Mouse (Mus musculus): Measurements from ENCODE around the gene Stkld1. TPM values are rescaled to one million over a fixed set of nuclear protein-coding genes. Genes with fewer than 3 reads are reported as not detected.

Gene Stkld1
- total and polyA plus RNA-seq, 2 experiments from 2014 or later = 0.23 TPM; not detected in 1

DNA sequence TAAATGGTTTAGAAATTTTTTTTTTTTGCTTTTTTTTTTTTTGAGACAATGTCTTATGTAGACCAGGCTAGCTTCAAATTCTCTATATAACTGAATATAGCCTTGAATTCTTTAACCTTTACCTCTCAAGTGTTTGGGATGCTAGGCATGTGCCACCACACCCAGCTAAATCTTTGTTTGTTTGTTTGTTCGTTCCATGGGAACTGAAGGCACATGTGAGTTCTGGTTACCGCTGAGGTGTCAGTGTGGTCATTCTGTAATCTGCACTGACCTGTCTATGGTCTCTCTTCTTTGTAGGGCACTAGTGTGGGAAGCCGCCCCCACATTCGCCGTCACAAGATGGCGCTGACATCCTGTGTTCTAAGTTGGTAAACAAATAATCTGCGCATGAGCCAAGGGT is 64.1 kb downstream of the Stkld1 start:
- no peaks in the 10 kb centered on the region for H3K27me3 ChIP-seq (ENCODE audit: insufficient read depth, low read length)
- H3K27ac ChIP-seq = no peak overlapping the region
- H3K9ac ChIP-seq (replicated peaks; ENCODE audit: low read length) = no peak overlapping the region
- no peaks in the 10 kb centered on the region for H3K4me1 ChIP-seq (ENCODE audit: insufficient read depth, low read length)
- DNase-seq (ENCODE audit: low spot score) = no peak
- H3K4me2 ChIP-seq (ENCODE audit: low read depth, low read length) = no peak overlapping the region
- no peak overlapping the region for H3K4me3 ChIP-seq (ENCODE audit: low read length)
- ATAC-seq = no peak
- H3K9me3 ChIP-seq (ENCODE audit: low read length) = no peaks in the 10 kb centered on the region
- WGBS = 91% methylated on average over 7 of the region's 7 CpGs
- no peaks in the 10 kb centered on the region for H3K36me3 ChIP-seq (ENCODE audit: insufficient read depth, low read length)
- no peak for TF ChIP-seq CTCF (IDR thresholded peaks at IDR 0.05; ENCODE audit: low read depth)

Other genes starting within 250 kb of the Stkld1 start
- gene Abo, start 69.1 kb upstream of the Stkld1 start, total RNA-seq (2014; rRNA removed) = 0.86 TPM in 1 of 2 replicates, not detected in the other
- not detected in 2 replicates for gene Abo, start 69.1 kb upstream of the Stkld1 start, polyA plus RNA-seq (2015; fragmentation: Nextera tagmentation; extraction: Ambion mirVana)
- 13.9 and 16.5 TPM in 2 replicates for gene Surf6, start 31.2 kb upstream of the Stkld1 start, total RNA-seq (2014; rRNA removed)
- gene Surf6, start 31.2 kb upstream of the Stkld1 start, polyA plus RNA-seq (2015; fragmentation: Nextera tagmentation; extraction: Ambion mirVana) = 20.5 and 22.3 TPM in 2 replicates
- 116 and 122 TPM in 2 replicates for gene Med22, start 23.4 kb upstream of the Stkld1 start, total RNA-seq (2014; rRNA removed)
- 125 and 141 TPM in 2 replicates for gene Med22, start 23.4 kb upstream of the Stkld1 start, polyA plus RNA-seq (2015; fragmentation: Nextera tagmentation; extraction: Ambion mirVana)
- gene Rpl7a, start 23.3 kb upstream of the Stkld1 start, total RNA-seq (2014; rRNA removed) = 863 and 1,008 TPM in 2 replicates
- gene Rpl7a, start 23.3 kb upstream of the Stkld1 start, polyA plus RNA-seq (2015; fragmentation: Nextera tagmentation; extraction: Ambion mirVana) = 446 and 467 TPM in 2 replicates
- 16.3 and 24.4 TPM in 2 replicates for gene Surf2, start 17.7 kb upstream of the Stkld1 start, total RNA-seq (2014; rRNA removed)
- gene Surf2, start 17.7 kb upstream of the Stkld1 start, polyA plus RNA-seq (2015; fragmentation: Nextera tagmentation; extraction: Ambion mirVana) = 50.4 and 54.6 TPM in 2 replicates
- 63.1 and 63.4 TPM in 2 replicates for gene Surf1, start 17.5 kb upstream of the Stkld1 start, total RNA-seq (2014; rRNA removed)
- gene Surf1, start 17.5 kb upstream of the Stkld1 start, polyA plus RNA-seq (2015; fragmentation: Nextera tagmentation; extraction: Ambion mirVana) = 112 and 117 TPM in 2 replicates
- 126 TPM in 2 replicates for gene Surf4, start 119 bp upstream of the Stkld1 start, total RNA-seq (2014; rRNA removed)
- 97.8 and 107 TPM in 2 replicates for gene Surf4, start 119 bp upstream of the Stkld1 start, polyA plus RNA-seq (2015; fragmentation: Nextera tagmentation; extraction: Ambion mirVana)
- gene Rexo4, start 30.3 kb downstream of the Stkld1 start, total RNA-seq (2014; rRNA removed) = 35.3 and 38.0 TPM in 2 replicates
- gene Rexo4, start 30.3 kb downstream of the Stkld1 start, polyA plus RNA-seq (2015; fragmentation: Nextera tagmentation; extraction: Ambion mirVana) = 25.0 and 26.3 TPM in 2 replicates
- gene Adamts13, start 39.4 kb downstream of the Stkld1 start, total RNA-seq (2014; rRNA removed) = not detected in 2 replicates
- gene Adamts13, start 39.4 kb downstream of the Stkld1 start, polyA plus RNA-seq (2015; fragmentation: Nextera tagmentation; extraction: Ambion mirVana) = not detected in 2 replicates
- gene Cacfd1, start 75.9 kb downstream of the Stkld1 start, total RNA-seq (2014; rRNA removed) = 50.1 and 50.4 TPM in 2 replicates
- 89.1 and 90.6 TPM in 2 replicates for gene Cacfd1, start 75.9 kb downstream of the Stkld1 start, polyA plus RNA-seq (2015; fragmentation: Nextera tagmentation; extraction: Ambion mirVana)
- gene Slc2a6, start 94.0 kb downstream of the Stkld1 start, total RNA-seq (2014; rRNA removed) = 29.2 and 30.9 TPM in 2 replicates
- gene Slc2a6, start 94.0 kb downstream of the Stkld1 start, polyA plus RNA-seq (2015; fragmentation: Nextera tagmentation; extraction: Ambion mirVana) = 16.7 and 19.2 TPM in 2 replicates
- gene Mymk, start 138.1 kb downstream of the Stkld1 start, total RNA-seq (2014; rRNA removed) = not detected in 2 replicates
- 0.19 and 0.30 TPM in 2 replicates for gene Mymk, start 138.1 kb downstream of the Stkld1 start, polyA plus RNA-seq (2015; fragmentation: Nextera tagmentation; extraction: Ambion mirVana)
- 8.7 and 9.9 TPM in 2 replicates for gene Adamtsl2, start 145.3 kb downstream of the Stkld1 start, total RNA-seq (2014; rRNA removed)
- 4.4 and 5.3 TPM in 2 replicates for gene Adamtsl2, start 145.3 kb downstream of the Stkld1 start, polyA plus RNA-seq (2015; fragmentation: Nextera tagmentation; extraction: Ambion mirVana)
- 7.1 and 8.5 TPM in 2 replicates for gene Fam163b, start 208.4 kb downstream of the Stkld1 start, total RNA-seq (2014; rRNA removed)
- gene Fam163b, start 208.4 kb downstream of the Stkld1 start, polyA plus RNA-seq (2015; fragmentation: Nextera tagmentation; extraction: Ambion mirVana) = 9.6 and 10.3 TPM in 2 replicates
- gene Dbh, start 231.2 kb downstream of the Stkld1 start, total RNA-seq (2014; rRNA removed) = 14.0 and 16.5 TPM in 2 replicates
- gene Dbh, start 231.2 kb downstream of the Stkld1 start, polyA plus RNA-seq (2015; fragmentation: Nextera tagmentation; extraction: Ambion mirVana) = 9.3 and 11.2 TPM in 2 replicates